Mouse (Mus musculus) forebrain, embryonic 14.5 days (tissue): ENCODE measurements around the gene Actn1. TPM values are rescaled to one million over a fixed set of nuclear protein-coding genes. Genes with fewer than 3 reads are reported as not detected.

Experiments
- ATAC-seq: fragments of 200-750 bp; cut with Nextera tagmentation; 2 replicates; pipeline ENCODE4 v1.8.0; 2017; ENCODE audit warnings: mild to moderate bottlenecking, moderate library complexity
- DNase-seq: peaks from one replicate; pipeline ENCODE4 v3.0.0-alpha.2; 2015; ENCODE audit warnings: low spot score
- H3K27ac ChIP-seq: fragments of 300-500 bp; sonication (generic); 2 replicates; pipeline ENCODE4 v1.5.1; 2014; ENCODE audit warnings: low read depth, mild to moderate bottlenecking, control low read depth, low read length, moderate library complexity
- H3K27me3 ChIP-seq: fragments of 300-500 bp; sonication (generic); replicated peaks from 2 replicates; pipeline ENCODE4 v1.6.1; 2014; ENCODE audit warnings: low read length, control low read depth, mixed read lengths; ENCODE audit not compliant: control insufficient read depth, insufficient read depth
- H3K36me3 ChIP-seq: fragments of 300-500 bp; sonication (generic); 2 replicates; pipeline ENCODE4 v1.6.1; 2014; ENCODE audit warnings: low read length, control low read depth; ENCODE audit not compliant: control insufficient read depth, insufficient read depth
- H3K4me1 ChIP-seq: fragments of 300-500 bp; sonication (generic); 2 replicates; pipeline ENCODE4 v1.6.1; 2014; ENCODE audit warnings: antibody characterized with exemption, low read length, control low read depth; ENCODE audit not compliant: control insufficient read depth, insufficient read depth
- H3K4me2 ChIP-seq: fragments of 300-500 bp; sonication (generic); 2 replicates; pipeline ENCODE4 v1.6.1; 2014; ENCODE audit warnings: mild to moderate bottlenecking, control low read depth, low read length
- H3K4me3 ChIP-seq: fragments of 300-500 bp; sonication (generic); 2 replicates; pipeline ENCODE4 v1.5.1; 2014; ENCODE audit warnings: low read depth, low read length, control low read depth
- H3K9ac ChIP-seq: fragments of 300-500 bp; sonication (generic); 2 replicates; pipeline ENCODE4 v1.6.1; 2014; ENCODE audit warnings: mild to moderate bottlenecking, low read length, control low read depth, moderate library complexity
- H3K9me3 ChIP-seq: fragments of 300-500 bp; sonication (generic); replicated peaks from 2 replicates; pipeline ENCODE4 v1.6.1; 2016; ENCODE audit warnings: low read length, control low read depth, mixed read lengths; ENCODE audit not compliant: control insufficient read depth
- WGBS: fragments of 180-500 bp; shearing (Covaris S2); extraction: QIAGEN DNeasy Blood & Tissue Kit; methylation state at CpG from one replicate; pipeline ENCODE4 v1.1.7; 2014; 5-methylcytosine and 5-hydroxymethylcytosine counted together
- polyA plus RNA-seq: library from polyadenylated mRNA; unstranded; fragments of >200 nt; fragmentation: Nextera tagmentation; extraction: Ambion mirVana; gene quantifications from 2 replicates; pipeline ENCODE4 v1.2.1, GENCODE M21; 2014

Actn1 gene
- polyA plus RNA-seq, 1 experiment from 2014 or later: 7.1 TPM

DNA sequence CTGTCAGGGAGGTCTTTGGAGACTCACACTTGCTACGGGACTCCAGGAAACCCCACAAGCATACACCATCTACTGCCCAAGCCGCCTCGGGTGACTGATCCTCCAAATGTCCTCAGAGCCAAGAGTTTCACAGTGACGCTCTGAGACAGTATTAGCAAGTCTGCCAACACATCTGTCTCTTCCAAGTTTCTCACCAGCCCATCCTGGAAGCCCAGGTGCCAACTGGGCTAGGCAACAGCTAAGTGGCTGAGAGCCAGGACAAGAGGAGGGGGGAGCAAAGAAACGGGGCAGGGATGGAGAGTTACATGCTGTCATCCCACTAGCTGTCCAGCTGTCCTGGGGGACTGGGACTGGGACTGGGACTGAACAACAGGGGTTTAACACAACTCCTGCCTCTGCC lies 13.1 kb downstream of the Actn1 start:
- Histone ChIP-seq H3K4me3 (no peak overlapping the region), H3K36me3 (no peaks in the 10 kb centered on the region), H3K9ac (no peak overlapping the region), H3K27ac (no peak overlapping the region), H3K4me2 (no peak overlapping the region), H3K9me3 (no peaks in the 10 kb centered on the region), H3K4me1 (no peaks in the 10 kb centered on the region), H3K27me3 (no peaks in the 10 kb centered on the region)
- no peak for DNase-seq
- no peak for ATAC-seq
- 62% methylated on average over 5 of the region's 5 CpGs for WGBS

DNA sequence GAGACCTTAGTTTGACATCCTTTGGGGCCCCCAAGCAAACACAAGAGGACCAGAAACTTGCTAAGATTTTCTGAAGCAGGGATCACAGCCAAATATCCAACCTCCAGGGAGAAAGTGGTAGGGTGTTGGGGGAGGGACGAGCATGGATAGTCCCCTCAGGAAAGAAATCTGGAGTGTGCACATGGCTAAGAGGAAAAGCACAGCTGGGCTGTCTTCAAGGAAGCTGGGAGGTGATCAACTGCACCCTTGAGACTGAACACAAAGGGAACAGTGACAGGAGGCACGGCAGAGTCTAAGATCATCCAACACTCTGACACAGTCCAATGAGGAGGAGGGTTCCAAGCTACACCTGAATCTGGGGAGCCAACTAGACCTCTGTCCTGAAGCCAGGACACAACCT lies 13.7 kb downstream of the Actn1 start:
- DNase-seq: no peak
- WGBS: 82% methylated on average over 2 of the region's 2 CpGs
- no peak for ATAC-seq
- no peaks in the 10 kb centered on the region for H3K4me1 ChIP-seq
- H3K36me3 ChIP-seq: no peaks in the 10 kb centered on the region
- H3K9ac ChIP-seq: no peak overlapping the region
- no peak overlapping the region for H3K4me3 ChIP-seq
- H3K9me3 ChIP-seq: no peaks in the 10 kb centered on the region
- no peak overlapping the region for H3K27ac ChIP-seq
- H3K4me2 ChIP-seq: no peak overlapping the region
- H3K27me3 ChIP-seq: no peaks in the 10 kb centered on the region

DNA sequence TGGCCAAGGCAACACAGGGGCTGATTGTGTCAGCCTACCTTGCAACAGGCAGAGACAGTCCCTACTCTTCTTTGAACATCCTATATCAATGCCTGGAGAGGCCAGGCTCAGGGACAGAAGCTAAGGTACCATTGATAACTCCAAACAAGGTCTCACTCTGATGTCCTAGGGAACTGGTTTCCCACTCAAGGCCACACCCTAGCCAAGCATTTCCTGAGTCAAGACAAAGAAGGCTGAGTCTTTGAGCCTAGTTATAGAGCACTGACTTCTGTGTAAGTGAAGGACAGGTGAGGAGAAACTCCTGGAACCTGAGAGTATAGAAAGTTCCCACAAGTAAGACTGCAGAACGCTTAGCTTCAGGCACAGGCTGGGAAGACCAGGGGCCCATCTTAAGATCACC lies 15.4 kb downstream of the Actn1 start:
- WGBS: 90% methylated on average over 1 of the region's 1 CpGs
- Histone ChIP-seq H3K27me3 (no peaks in the 10 kb centered on the region), H3K9ac (no peak overlapping the region), H3K4me1 (no peaks in the 10 kb centered on the region), H3K36me3 (no peaks in the 10 kb centered on the region), H3K4me3 (no peak overlapping the region), H3K9me3 (no peaks in the 10 kb centered on the region), H3K4me2 (no peak overlapping the region), H3K27ac (no peak overlapping the region)
- ATAC-seq: no peak
- no peak for DNase-seq

DNA sequence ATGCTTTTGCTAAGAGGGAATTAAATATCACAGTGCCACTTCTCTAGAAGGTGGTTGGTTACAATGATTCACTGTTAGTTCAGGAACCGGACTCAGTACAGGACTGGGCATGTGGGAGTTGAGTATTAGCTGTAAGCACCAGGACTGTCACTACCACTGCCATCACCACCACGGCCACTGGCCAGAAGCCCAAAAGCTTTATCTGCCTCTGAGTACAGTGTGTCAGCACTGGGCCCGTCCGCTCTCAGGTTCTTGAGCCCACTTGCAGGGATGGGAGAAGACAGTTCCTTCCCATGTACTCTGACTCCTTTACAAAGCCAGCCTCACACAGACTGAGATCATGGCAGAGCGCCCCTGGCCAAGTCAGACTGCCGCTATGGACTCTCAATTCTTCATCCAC lies 16.0 kb downstream of the Actn1 start:
- H3K4me3 ChIP-seq: no peak overlapping the region
- no peak overlapping the region for H3K27ac ChIP-seq
- no peak for DNase-seq
- no peak overlapping the region for H3K4me2 ChIP-seq
- H3K9ac ChIP-seq: no peak overlapping the region
- 90% methylated on average over 6 of the region's 6 CpGs for WGBS
- no peaks in the 10 kb centered on the region for H3K27me3 ChIP-seq
- no peak for ATAC-seq
- no peaks in the 10 kb centered on the region for H3K4me1 ChIP-seq
- no peaks in the 10 kb centered on the region for H3K9me3 ChIP-seq
- H3K36me3 ChIP-seq: no peaks in the 10 kb centered on the region

DNA sequence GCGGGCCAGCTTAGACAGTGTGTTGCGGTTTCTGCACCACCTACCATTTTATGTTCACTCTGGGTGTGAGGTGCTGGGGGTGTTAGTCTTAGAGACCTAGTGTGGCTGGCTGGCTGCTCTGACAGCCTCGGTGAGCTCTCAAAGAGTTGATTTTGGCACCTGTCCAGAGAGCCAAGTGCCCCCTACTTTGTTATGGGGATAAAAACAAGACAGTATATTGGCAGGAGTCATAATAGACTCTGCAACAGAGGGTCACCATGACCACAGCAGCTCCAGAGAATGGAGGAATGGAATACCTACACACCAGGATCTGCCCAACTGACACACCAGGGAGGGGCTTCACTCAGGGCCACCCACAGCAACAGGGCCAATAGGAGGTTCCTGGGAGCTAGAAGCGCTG lies 16.8 kb downstream of the Actn1 start:
- WGBS: 68% methylated on average over 4 of the region's 4 CpGs
- Histone ChIP-seq H3K4me3 (no peak overlapping the region), H3K36me3 (no peaks in the 10 kb centered on the region), H3K4me2 (no peak overlapping the region), H3K4me1 (no peaks in the 10 kb centered on the region), H3K9me3 (no peaks in the 10 kb centered on the region), H3K9ac (no peak overlapping the region), H3K27ac (no peak overlapping the region), H3K27me3 (no peaks in the 10 kb centered on the region)
- DNase-seq (no peak), ATAC-seq (no peak)

DNA sequence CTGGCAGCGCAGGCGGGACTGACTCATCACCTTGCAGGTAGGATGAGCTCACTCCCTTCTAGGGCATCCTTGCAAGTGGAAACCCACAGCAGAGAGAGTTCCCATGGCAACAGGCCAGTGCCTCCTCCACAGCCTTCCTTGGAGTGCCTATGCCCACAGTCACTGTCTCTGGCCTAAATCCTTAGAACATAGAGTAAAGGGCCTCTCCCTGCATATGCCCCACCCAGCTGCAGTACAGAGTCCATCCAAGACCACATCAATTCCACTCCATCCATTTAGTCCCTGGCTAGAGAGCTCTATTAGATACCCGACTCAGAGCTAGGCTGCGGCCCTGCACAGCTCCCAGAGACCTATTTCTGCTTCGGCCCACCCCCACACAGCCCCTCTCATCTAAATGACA lies 20.7 kb downstream of the Actn1 start:
- DNase-seq (no peak), ATAC-seq (no peak)
- 90% methylated on average over 5 of the region's 5 CpGs for WGBS
- H3K4me3 ChIP-seq: no peak overlapping the region
- no peaks in the 10 kb centered on the region for H3K27me3 ChIP-seq
- no peak overlapping the region for H3K9ac ChIP-seq
- H3K36me3 ChIP-seq: no peaks in the 10 kb centered on the region
- no peaks in the 10 kb centered on the region for H3K9me3 ChIP-seq
- no peak overlapping the region for H3K27ac ChIP-seq
- H3K4me2 ChIP-seq: no peak overlapping the region
- H3K4me1 ChIP-seq: no peaks in the 10 kb centered on the region

DNA sequence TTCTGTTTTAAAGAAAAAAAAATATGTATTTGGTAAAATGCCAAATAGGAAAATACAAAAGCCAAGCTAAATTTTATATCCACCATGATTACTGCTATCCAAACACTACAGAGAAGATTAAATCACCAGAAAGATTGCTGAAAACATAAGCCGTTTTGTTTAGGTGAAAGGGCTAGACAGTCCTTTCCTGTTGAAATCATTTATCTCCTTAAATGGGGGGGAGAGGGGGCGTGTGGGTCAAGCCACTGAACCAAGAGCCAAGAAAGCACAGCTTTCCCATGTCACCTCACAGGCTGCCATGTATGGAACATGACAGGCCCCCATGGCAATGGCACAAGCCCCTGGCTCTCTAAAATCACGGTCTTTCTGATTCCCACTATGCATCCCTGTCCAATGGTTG lies 21.6 kb downstream of the Actn1 start:
- no peak overlapping the region for H3K27ac ChIP-seq
- WGBS: 76% methylated on average over 3 of the region's 3 CpGs
- ATAC-seq: no peak

DNA sequence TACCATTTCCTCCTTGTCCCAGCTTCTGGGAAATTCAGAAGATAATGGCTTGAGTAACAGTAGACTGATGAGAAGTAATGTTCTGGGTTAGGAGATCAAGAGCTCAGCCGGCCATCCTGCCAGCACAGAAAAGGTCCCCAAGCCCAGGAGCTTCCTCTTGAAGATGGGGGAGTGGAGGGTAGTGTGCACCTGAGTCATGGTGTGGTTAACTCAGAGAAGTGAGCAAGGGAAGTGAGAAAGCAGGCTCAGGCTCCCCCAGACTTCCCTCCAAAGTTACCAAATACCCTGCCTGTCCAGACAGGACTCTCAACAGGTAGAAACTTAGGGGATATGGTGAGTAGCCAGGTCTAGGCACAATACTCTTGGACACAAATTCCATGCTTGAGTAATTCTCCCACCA lies 24.9 kb downstream of the Actn1 start:
- Histone ChIP-seq H3K4me2 (no peak overlapping the region), H3K9me3 (no peaks in the 10 kb centered on the region), H3K9ac (no peak overlapping the region), H3K36me3 (no peaks in the 10 kb centered on the region), H3K4me1 (peaks cover 4% of the 10 kb centered on the region), H3K27ac (no peak overlapping the region), H3K4me3 (no peak overlapping the region), H3K27me3 (no peaks in the 10 kb centered on the region)
- WGBS: 94% methylated on average over 1 of the region's 1 CpGs
- no peak for ATAC-seq
- no peak for DNase-seq

More for the DNA sequence above, 21.6 kb downstream of the Actn1 start:
- no peak overlapping the region for H3K4me2 ChIP-seq
- H3K36me3 ChIP-seq: no peaks in the 10 kb centered on the region
- DNase-seq: no peak
- no peak overlapping the region for H3K9ac ChIP-seq
- no peaks in the 10 kb centered on the region for H3K4me1 ChIP-seq
- H3K9me3 ChIP-seq: no peaks in the 10 kb centered on the region
- H3K4me3 ChIP-seq: no peak overlapping the region
- no peaks in the 10 kb centered on the region for H3K27me3 ChIP-seq

DNA sequence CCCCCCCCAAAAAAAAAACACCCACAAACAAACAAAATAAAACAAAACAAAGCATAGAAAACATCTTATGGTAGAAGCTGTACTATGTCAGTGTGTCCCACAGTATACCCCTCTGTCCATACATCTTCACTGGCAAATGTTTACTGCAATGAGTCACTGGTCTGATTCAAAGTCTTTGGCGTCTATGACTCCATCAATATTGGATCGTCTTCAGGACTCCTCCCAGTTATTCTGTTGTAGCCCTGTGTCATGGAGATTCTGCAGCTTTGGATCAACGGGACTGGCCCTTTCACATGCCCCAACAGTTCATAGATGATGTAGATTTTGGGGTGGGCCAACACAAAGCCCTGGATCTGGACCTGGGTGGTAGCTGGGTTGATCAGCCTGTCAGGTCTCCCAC lies 25.9 kb downstream of the Actn1 start:
- DNase-seq (no peak), ATAC-seq (no peak)
- H3K36me3 ChIP-seq: no peaks in the 10 kb centered on the region
- no peak overlapping the region for H3K4me3 ChIP-seq
- peaks cover 11% of the 10 kb centered on the region for H3K4me1 ChIP-seq
- H3K27me3 ChIP-seq: no peaks in the 10 kb centered on the region
- H3K9me3 ChIP-seq: no peaks in the 10 kb centered on the region
- no peak overlapping the region for H3K9ac ChIP-seq
- no peak overlapping the region for H3K27ac ChIP-seq
- no peak overlapping the region for H3K4me2 ChIP-seq
- WGBS: 97% methylated on average over 3 of the region's 3 CpGs

DNA sequence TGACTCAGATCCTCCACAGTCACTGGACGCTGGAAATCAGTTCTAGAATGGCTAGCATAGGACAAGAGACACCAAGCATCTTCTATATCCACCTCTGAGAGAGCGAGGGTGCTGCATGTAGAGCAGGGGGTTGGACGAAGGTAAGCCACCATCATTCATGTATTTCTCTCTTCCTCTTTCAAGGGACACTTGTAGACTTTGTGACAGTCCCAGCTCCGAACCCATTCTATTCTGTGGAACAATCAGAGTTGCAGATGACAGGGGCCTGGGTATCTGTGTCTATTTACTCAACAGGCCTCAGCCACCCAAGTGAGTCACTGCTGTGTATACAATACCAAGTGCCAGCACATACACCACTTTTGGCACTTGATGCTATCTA lies 27.3 kb downstream of the Actn1 start:
- Histone ChIP-seq H3K27ac (no peak overlapping the region), H3K9ac (no peak overlapping the region), H3K36me3 (no peaks in the 10 kb centered on the region), H3K4me1 (peaks cover 21% of the 10 kb centered on the region), H3K4me2 (no peak overlapping the region), H3K4me3 (no peak overlapping the region), H3K27me3 (no peaks in the 10 kb centered on the region), H3K9me3 (no peaks in the 10 kb centered on the region)
- no peak for ATAC-seq
- 88% methylated on average over 4 of the region's 4 CpGs for WGBS
- DNase-seq: no peak
